Mouse (Mus musculus): ENCODE measurements around the gene F3. TPM values are rescaled to one million over a fixed set of nuclear protein-coding genes. Genes with fewer than 3 reads are reported as not detected.
A peak's percentile ranks its signal among the peaks of the same experiment; 100 is the strongest.
"Not testable (repeated sequence)": the region's sequence is repeated elsewhere in the genome, so short reads cannot be mapped to it uniquely, and the experiment has no call there.

Gene F3
- polyA plus RNA-seq, 1 experiment from 2014 or later = 7.0 TPM

GRCm38 (mm10) chr3:121725651-121726050, 2.3 kb downstream of the F3 start:
- WGBS = 85% methylated on average over 10 of the region's 10 CpGs

GRCm38 (mm10) chr3:121729678-121730077, 6.3 kb downstream of the F3 start:
- H3K4me2 ChIP-seq (replicated peaks) = no peak overlapping the region
- no peak for ATAC-seq (ENCODE audit: low FRiP score, low read depth)

More at GRCm38 (mm10) chr3:121725651-121726050, 2.3 kb downstream of the F3 start:
- H3K36me3 ChIP-seq = peaks cover 8% of the 10 kb centered on the region
- H3K9ac ChIP-seq = no peak overlapping the region
- ATAC-seq (ENCODE audit: low FRiP score, low read depth) = no peak
- H3K27me3 ChIP-seq (replicated peaks) = peaks cover 3% of the 10 kb centered on the region; the same call in 1 of the 2 replicates
- H3K4me3 ChIP-seq = no peak overlapping the region
- no peak overlapping the region for H3K27ac ChIP-seq
- no peak overlapping the region for H3K4me2 ChIP-seq (replicated peaks)
- H3K4me1 ChIP-seq = peaks cover 22% of the 10 kb centered on the region
- no peaks in the 10 kb centered on the region for H3K9me3 ChIP-seq

GRCm38 (mm10) chr3:121735542-121735941, 12.2 kb downstream of the F3 start:
- WGBS = 78% methylated on average over 7 of the region's 7 CpGs

More at GRCm38 (mm10) chr3:121729678-121730077, 6.3 kb downstream of the F3 start:
- WGBS = 86% methylated on average over 4 of the region's 4 CpGs
- H3K9ac ChIP-seq = no peak overlapping the region
- H3K4me3 ChIP-seq = no peak overlapping the region
- H3K36me3 ChIP-seq = peaks cover 24% of the 10 kb centered on the region
- peaks cover under 1% of the 10 kb centered on the region; the same call in 1 of the 2 replicates for H3K4me1 ChIP-seq
- H3K9me3 ChIP-seq = no peaks in the 10 kb centered on the region
- H3K27ac ChIP-seq = no peak overlapping the region
- H3K27me3 ChIP-seq (replicated peaks) = no peaks in the 10 kb centered on the region

GRCm38 (mm10) chr3:121736025-121736744, 12.8 kb downstream of the F3 start:
- H3K36me3 ChIP-seq = peaks cover 16% of the 10 kb centered on the region; the same call in 1 of the 2 replicates
- no peak overlapping the region for H3K27ac ChIP-seq
- H3K27me3 ChIP-seq (replicated peaks) = no peaks in the 10 kb centered on the region
- peaks cover 5% of the 10 kb centered on the region; the same call in 1 of the 2 replicates for H3K4me1 ChIP-seq
- no peak overlapping the region; the same call in 1 of the 2 replicates for H3K4me2 ChIP-seq (replicated peaks)
- H3K9me3 ChIP-seq = no peaks in the 10 kb centered on the region
- WGBS = 37% methylated on average over 18 of the region's 18 CpGs
- no peak overlapping the region for H3K9ac ChIP-seq
- ATAC-seq (ENCODE audit: low FRiP score, low read depth) = peak; percentile 91
- no peak overlapping the region for H3K4me3 ChIP-seq

More at GRCm38 (mm10) chr3:121735542-121735941, 12.2 kb downstream of the F3 start:
- no peak overlapping the region for H3K9ac ChIP-seq
- H3K27ac ChIP-seq = no peak overlapping the region
- H3K4me2 ChIP-seq (replicated peaks) = no peak overlapping the region
- no peaks in the 10 kb centered on the region for H3K9me3 ChIP-seq
- ATAC-seq (ENCODE audit: low FRiP score, low read depth) = no peak
- H3K27me3 ChIP-seq (replicated peaks) = no peaks in the 10 kb centered on the region
- H3K36me3 ChIP-seq = peaks cover 16% of the 10 kb centered on the region; the same call in 1 of the 2 replicates
- H3K4me3 ChIP-seq = no peak overlapping the region
- peaks cover 5% of the 10 kb centered on the region; the same call in 1 of the 2 replicates for H3K4me1 ChIP-seq

DNA sequence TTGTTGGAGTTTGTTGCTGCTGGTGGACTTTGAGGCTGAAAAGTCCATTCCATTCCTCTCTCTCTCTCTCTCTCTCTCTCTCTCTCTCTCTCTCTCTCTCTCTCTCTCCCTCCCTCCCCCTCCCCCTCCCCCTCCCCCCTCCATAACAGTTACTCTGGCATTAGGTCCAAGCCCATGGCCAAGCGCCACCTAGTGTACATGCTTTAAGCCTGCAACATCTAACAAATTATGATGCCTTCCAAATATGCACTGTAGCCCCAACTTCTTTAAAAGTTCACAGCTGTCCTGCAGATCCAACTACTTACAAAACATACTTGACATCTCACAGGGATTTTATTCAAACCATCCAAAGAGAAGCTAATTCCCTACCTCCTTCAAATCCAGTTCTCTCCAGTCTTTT, 14.1 kb downstream of the F3 start:
- H3K9ac ChIP-seq = no peak overlapping the region
- H3K27me3 ChIP-seq (replicated peaks) = no peaks in the 10 kb centered on the region
- H3K27ac ChIP-seq = no peak overlapping the region
- peaks cover 8% of the 10 kb centered on the region; the same call in 1 of the 2 replicates for H3K36me3 ChIP-seq
- H3K9me3 ChIP-seq = no peaks in the 10 kb centered on the region
- ATAC-seq (ENCODE audit: low FRiP score, low read depth) = no peak
- H3K4me2 ChIP-seq (replicated peaks) = no peak overlapping the region
- no peak overlapping the region for H3K4me3 ChIP-seq
- 13% methylated on average over 1 of the region's 1 CpGs for WGBS
- peaks cover 5% of the 10 kb centered on the region; the same call in 1 of the 2 replicates for H3K4me1 ChIP-seq

- Histone ChIP-seq H3K36me3 (peaks cover 5% of the 10 kb centered on the region; the same call in 1 of the 2 replicates), H3K4me2 (replicated peaks) (no peak overlapping the region), H3K9ac (no peak overlapping the region), H3K9me3 (no peaks in the 10 kb centered on the region), H3K4me3 (no peak overlapping the region), H3K4me1 (peaks cover 5% of the 10 kb centered on the region; the same call in 1 of the 2 replicates), H3K27ac (no peak overlapping the region), H3K27me3 (replicated peaks) (no peaks in the 10 kb centered on the region)
- 73% methylated on average over 2 of the region's 2 CpGs for WGBS
- no peak for ATAC-seq (ENCODE audit: low FRiP score, low read depth)
Measured at GRCm38 (mm10) chr3:121737901-121738300, 14.6 kb downstream of the F3 start.

- WGBS = 82% methylated on average over 9 of the region's 9 CpGs
- H3K27me3 ChIP-seq (replicated peaks) = no peaks in the 10 kb centered on the region
- H3K27ac ChIP-seq = no peak overlapping the region
- ATAC-seq (ENCODE audit: low FRiP score, low read depth) = no peak
- H3K9ac ChIP-seq = no peak overlapping the region
- no peak overlapping the region for H3K4me3 ChIP-seq
- no peaks in the 10 kb centered on the region for H3K9me3 ChIP-seq
- H3K36me3 ChIP-seq = 0 out of 2 replicates have a peak, but pooled peaks cover 5% of the 10 kb centered on the region
- peaks cover 5% of the 10 kb centered on the region; the same call in 1 of the 2 replicates for H3K4me1 ChIP-seq
- no peak overlapping the region for H3K4me2 ChIP-seq (replicated peaks)
Measured at GRCm38 (mm10) chr3:121738742-121739342, 15.5 kb downstream of the F3 start.

DNA sequence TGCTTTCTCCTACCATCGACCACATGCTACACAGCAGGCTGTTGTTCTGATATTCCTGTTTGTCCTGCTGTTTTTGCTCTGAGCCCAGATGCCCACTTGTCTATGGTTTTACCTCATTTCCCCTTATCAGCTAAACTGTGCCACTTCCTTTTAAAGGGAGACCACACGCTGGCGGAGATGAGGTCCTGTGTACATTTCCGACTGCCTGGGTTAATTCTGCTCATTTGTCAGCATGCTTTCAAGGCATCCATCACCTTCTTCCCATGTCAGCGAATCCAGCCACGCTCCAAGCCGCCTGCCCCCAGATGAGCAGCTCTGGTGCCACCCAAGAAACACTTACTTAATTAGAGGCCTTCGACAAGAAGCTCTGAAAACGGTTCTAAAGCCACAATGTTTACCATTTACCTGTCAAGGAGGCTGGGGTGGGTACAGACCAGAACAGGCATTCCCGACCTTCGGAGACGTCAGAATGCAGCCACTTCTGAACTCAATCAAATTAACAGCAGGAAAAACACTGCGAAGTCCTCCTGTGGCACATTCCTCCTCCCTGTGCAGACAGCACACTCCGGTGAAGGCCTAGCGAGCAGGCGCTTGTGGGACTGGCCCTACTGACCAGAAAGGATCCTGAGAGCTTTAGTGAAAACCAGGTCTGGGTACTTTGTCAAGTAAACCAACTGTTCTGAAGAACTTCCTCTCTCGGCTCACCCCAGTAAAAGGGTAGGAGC, 16.3 kb downstream of the F3 start:
- no peaks in the 10 kb centered on the region for H3K27me3 ChIP-seq (replicated peaks)
- no peaks in the 10 kb centered on the region for H3K9me3 ChIP-seq
- H3K4me3 ChIP-seq = no peak overlapping the region
- no peak overlapping the region for H3K9ac ChIP-seq
- no peaks in the 10 kb centered on the region for H3K36me3 ChIP-seq
- 74% methylated on average over 17 of the region's 17 CpGs for WGBS
- no peak for ATAC-seq (ENCODE audit: low FRiP score, low read depth)
- no peak overlapping the region for H3K4me2 ChIP-seq (replicated peaks)
- H3K27ac ChIP-seq = no peak overlapping the region
- H3K4me1 ChIP-seq = peaks cover 5% of the 10 kb centered on the region; the same call in 1 of the 2 replicates

- not testable (repeated sequence) for H3K9ac ChIP-seq; H3K4me2 ChIP-seq (replicated peaks); H3K4me3 ChIP-seq; H3K4me1 ChIP-seq; H3K27me3 ChIP-seq (replicated peaks); H3K27ac ChIP-seq; H3K36me3 ChIP-seq; ATAC-seq (ENCODE audit: low FRiP score, low read depth); H3K9me3 ChIP-seq
- 89% methylated on average over 4 of the region's 4 CpGs for WGBS
Measured at GRCm38 (mm10) chr3:121741186-121741848, 18.0 kb downstream of the F3 start.

DNA sequence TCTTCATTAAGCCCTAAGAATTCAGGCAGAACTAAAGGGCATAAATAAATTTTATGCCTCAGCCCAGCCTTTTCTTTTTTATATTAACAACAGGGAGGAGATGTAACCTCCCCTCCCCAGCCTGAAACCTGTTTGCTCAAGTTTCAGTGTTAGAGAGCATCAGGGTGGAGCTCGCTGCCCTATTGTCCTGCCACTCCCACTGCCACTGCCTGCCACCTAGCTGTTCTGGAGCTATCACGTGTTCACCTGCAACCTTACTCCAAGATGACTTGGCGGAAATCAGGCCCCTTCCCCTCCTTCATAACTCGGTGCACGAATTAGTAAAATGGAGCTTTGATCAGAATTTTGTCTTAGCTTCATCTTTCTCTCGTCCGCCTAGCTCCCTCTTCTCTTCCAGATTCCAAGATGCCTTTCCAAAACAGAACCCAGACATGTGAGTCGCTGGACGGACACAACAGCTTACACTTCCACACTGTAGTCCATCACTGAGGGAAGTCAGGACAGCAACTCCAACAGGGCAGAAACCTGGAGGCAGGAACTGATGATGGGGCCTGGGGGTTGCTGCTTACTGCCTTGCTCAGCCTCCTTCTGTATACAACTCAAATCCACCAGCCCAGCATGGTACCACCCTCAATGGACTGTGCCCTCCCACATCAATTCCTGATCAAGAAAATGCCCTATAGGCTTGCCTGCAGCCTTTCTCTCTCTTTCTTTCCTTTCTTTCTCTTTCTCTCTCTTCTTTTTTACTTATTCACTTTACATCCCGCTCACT, 31.2 kb downstream of the F3 start:
- not testable (repeated sequence) for H3K36me3 ChIP-seq; H3K4me1 ChIP-seq; H3K9ac ChIP-seq; H3K4me2 ChIP-seq (replicated peaks); H3K4me3 ChIP-seq; H3K9me3 ChIP-seq; H3K27ac ChIP-seq; ATAC-seq (ENCODE audit: low FRiP score, low read depth); H3K27me3 ChIP-seq (replicated peaks)
- 86% methylated on average over 10 of the region's 10 CpGs for WGBS

DNA sequence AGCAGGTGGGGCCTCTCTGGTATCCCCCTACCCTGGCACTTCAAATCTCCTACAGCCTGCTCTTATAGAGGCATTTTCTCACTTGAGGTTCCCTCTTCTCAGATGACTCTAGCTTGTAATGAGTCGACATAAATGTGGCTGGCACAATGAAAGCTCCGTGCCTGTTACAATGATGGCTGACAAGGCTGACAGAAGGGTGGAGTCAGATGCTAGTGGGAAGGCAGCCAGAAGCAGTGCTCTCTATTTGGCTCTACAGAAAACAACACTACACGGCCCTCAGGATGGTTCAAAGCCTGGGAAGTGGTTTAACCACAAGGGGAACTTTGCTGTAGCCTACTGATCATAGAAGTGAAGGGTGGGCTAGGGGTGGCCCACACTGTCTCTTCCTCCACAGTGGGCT, 31.8 kb downstream of the F3 start:
- H3K9me3 ChIP-seq = no peaks in the 10 kb centered on the region
- H3K27ac ChIP-seq = no peak overlapping the region
- H3K27me3 ChIP-seq (replicated peaks) = no peaks in the 10 kb centered on the region
- H3K4me3 ChIP-seq = no peak overlapping the region
- H3K4me1 ChIP-seq = peaks cover 5% of the 10 kb centered on the region; the same call in 1 of the 2 replicates
- H3K9ac ChIP-seq = no peak overlapping the region
- no peak overlapping the region for H3K4me2 ChIP-seq (replicated peaks)
- 34% methylated on average over 3 of the region's 3 CpGs for WGBS
- no peak for ATAC-seq (ENCODE audit: low FRiP score, low read depth)
- H3K36me3 ChIP-seq = peaks cover 7% of the 10 kb centered on the region; the same call in 1 of the 2 replicates
